Mouse (Mus musculus): ENCODE results near the gene Pros1. TPM values are rescaled to one million over a fixed set of nuclear protein-coding genes. Genes with fewer than 3 reads are reported as not detected.

The Pros1 gene
- total and polyA plus RNA-seq, 3 experiments = 2.0 to 46.3 (median 13.8) TPM

DNA sequence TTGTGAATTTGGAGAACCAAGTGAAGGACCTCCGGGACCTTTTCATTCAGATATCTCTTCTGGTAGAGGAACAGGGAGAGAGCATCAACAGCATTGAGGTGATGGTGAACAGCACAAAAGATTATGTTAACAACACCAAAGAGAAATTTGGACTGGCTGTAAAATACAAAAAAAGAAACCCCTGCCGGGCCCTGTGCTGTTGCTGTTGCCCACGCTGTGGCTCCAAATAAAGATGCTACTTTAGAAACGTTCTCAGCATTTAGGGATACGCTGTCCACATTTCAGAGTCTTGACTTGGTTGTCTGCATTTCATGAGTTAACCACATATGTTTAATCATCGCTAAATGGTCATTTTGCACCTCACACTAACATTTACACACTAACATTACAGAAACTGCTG, 31.6 kb upstream of the Pros1 start:
- peaks cover 13% of the 10 kb centered on the region for H3K36me3 ChIP-seq (replicated peaks)
- no peak overlapping the region for H3K4me3 ChIP-seq (ENCODE audit: low read depth, low read length)
- no peaks in the 10 kb centered on the region for H3K27me3 ChIP-seq (ENCODE audit: insufficient read depth, low read length)
- H3K9me3 ChIP-seq (replicated peaks) = no peaks in the 10 kb centered on the region
- ATAC-seq (ENCODE audit: extremely low read depth, insufficient number of reproducible peaks, low FRiP score, poor library complexity, severe bottlenecking) (no peak), DNase-seq (ENCODE audit: low spot score) (no peak)
- H3K4me1 ChIP-seq (ENCODE audit: insufficient read depth, low read depth, low read length) = no peaks in the 10 kb centered on the region
- TF ChIP-seq POLR2AphosphoS5 (IDR thresholded peaks at IDR 0.05; ENCODE audit: insufficient replicate concordance, low read depth, low read length) = no peak
- no peak for TF ChIP-seq CTCF (IDR thresholded peaks at IDR 0.05; ENCODE audit: low read depth, low read length)
- TF ChIP-seq GATA2 (IDR thresholded peaks at IDR 0.05; ENCODE audit: borderline replicate concordance, low read depth, low read length) = no peak
- no peak for TF ChIP-seq TAL1 (conservative IDR thresholded peaks at IDR 0.05; ENCODE audit: low read depth, low read length)
- TF ChIP-seq GATA1 (IDR thresholded peaks at IDR 0.05; ENCODE audit: borderline replicate concordance, low read length) = no peak

DNA sequence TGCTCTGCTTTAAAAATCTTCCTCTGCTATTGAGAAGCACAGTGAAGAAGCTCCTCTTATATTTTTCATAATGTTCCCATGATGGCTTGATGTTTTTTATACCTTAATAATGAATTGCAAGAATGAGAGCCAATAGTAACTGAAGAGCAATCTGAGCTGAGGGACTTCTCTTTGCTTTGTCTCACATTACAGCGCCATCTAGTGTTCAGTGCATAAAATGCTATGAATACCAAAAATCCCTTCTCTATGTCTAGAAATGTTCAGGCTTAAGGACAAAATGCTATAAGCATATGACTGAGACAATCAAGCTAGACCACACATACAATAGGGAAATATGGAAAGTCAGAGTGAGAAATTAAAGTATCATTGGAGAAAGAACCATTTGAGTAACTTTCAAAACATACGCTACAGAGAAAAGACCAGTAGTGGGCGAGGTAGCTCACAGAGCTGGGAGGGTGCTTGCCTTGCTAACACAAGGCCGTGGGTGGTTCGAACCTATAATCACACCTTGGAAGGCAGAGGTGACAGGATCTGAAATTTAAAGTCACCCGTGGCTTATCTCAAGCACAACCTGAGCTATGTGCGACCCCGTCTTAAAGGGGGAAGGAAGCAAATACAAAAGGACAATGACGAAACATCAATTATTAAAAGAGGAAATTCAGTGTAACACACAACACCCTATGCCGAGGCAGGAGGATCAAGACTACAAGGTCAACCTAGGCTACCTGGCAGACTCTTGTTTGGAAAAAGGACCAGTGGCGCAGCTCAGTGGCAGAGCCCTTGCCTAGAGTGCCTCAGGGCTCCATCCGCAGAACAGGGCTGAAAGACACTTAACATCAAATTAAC, 27.7 kb upstream of the Pros1 start:
- no peaks in the 10 kb centered on the region for H3K27me3 ChIP-seq (ENCODE audit: insufficient read depth, low read length)
- H3K9me3 ChIP-seq (replicated peaks) = no peaks in the 10 kb centered on the region
- TF ChIP-seq POLR2AphosphoS5 (IDR thresholded peaks at IDR 0.05; ENCODE audit: insufficient replicate concordance, low read depth, low read length) = no peak
- no peak for TF ChIP-seq GATA2 (IDR thresholded peaks at IDR 0.05; ENCODE audit: borderline replicate concordance, low read depth, low read length)
- no peak for TF ChIP-seq TAL1 (conservative IDR thresholded peaks at IDR 0.05; ENCODE audit: low read depth, low read length)
- TF ChIP-seq CTCF (IDR thresholded peaks at IDR 0.05; ENCODE audit: low read depth, low read length) = peak; percentile 48
- ATAC-seq (ENCODE audit: extremely low read depth, insufficient number of reproducible peaks, low FRiP score, poor library complexity, severe bottlenecking) (peak; percentile 66), DNase-seq (ENCODE audit: low spot score) (no peak)
- no peak overlapping the region for H3K4me3 ChIP-seq (ENCODE audit: low read depth, low read length)
- H3K36me3 ChIP-seq (replicated peaks) = peaks cover 13% of the 10 kb centered on the region
- no peaks in the 10 kb centered on the region for H3K4me1 ChIP-seq (ENCODE audit: insufficient read depth, low read depth, low read length)

DNA sequence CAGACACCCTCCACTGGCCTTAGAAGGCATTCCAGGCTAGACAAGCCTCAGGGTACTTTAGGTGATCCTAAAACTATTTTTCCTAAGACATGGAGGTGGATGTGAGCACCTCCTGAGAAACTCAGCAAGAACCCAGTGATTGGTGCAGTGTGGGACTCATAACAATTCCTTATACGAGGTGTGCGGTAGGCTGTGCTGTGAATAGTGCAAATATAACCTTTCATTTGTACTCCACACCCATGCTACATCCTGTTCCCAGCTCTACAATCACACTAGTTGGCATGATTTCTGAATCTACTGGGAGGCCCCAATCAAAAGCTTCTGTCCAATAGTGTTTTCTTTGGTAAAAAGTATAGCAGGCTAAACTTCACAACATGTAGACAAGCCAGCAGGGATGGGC, 22.1 kb upstream of the Pros1 start:
- Histone ChIP-seq H3K27me3 (ENCODE audit: insufficient read depth, low read length) (no peaks in the 10 kb centered on the region), H3K4me1 (ENCODE audit: insufficient read depth, low read depth, low read length) (peaks cover 17% of the 10 kb centered on the region), H3K36me3 (replicated peaks) (peaks cover 3% of the 10 kb centered on the region), H3K9me3 (replicated peaks) (no peaks in the 10 kb centered on the region), H3K4me3 (ENCODE audit: low read depth, low read length) (no peak overlapping the region)
- TF ChIP-seq POLR2AphosphoS5 (IDR thresholded peaks at IDR 0.05; ENCODE audit: insufficient replicate concordance, low read depth, low read length) (no peak), GATA1 (IDR thresholded peaks at IDR 0.05; ENCODE audit: borderline replicate concordance, low read length) (no peak), GATA2 (IDR thresholded peaks at IDR 0.05; ENCODE audit: borderline replicate concordance, low read depth, low read length) (no peak), CTCF (IDR thresholded peaks at IDR 0.05; ENCODE audit: low read depth, low read length) (no peak), TAL1 (conservative IDR thresholded peaks at IDR 0.05; ENCODE audit: low read depth, low read length) (no peak)
- no peak for DNase-seq (ENCODE audit: low spot score)
- no peak for ATAC-seq (ENCODE audit: extremely low read depth, insufficient number of reproducible peaks, low FRiP score, poor library complexity, severe bottlenecking)

DNA sequence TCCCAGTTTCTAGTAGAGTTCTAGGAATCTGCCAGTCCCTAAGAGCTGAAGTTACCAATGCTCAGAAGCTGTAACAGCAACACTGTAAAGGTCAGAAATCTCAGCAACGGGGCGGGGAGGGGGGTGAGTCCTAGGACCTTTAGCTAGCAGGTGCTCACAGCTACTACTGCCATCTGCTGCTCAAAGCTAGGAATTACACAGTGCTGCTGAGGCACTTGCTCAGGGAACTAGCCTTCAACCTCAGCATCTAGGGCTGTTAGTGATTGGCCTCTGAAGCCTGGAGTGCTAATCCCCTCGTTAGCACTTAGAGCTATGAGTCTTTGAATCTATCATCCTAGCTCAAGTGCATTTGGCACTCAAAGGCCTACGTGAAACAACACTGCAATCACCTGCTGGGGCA, 21.6 kb upstream of the Pros1 start:
- TF ChIP-seq CTCF (IDR thresholded peaks at IDR 0.05; ENCODE audit: low read depth, low read length) (peak; percentile 97), TAL1 (conservative IDR thresholded peaks at IDR 0.05; ENCODE audit: low read depth, low read length) (no peak)
- peaks cover 17% of the 10 kb centered on the region for H3K4me1 ChIP-seq (ENCODE audit: insufficient read depth, low read depth, low read length)
- ATAC-seq (ENCODE audit: extremely low read depth, insufficient number of reproducible peaks, low FRiP score, poor library complexity, severe bottlenecking) = peak; percentile 43
- H3K27me3 ChIP-seq (ENCODE audit: insufficient read depth, low read length) = no peaks in the 10 kb centered on the region
- peaks cover 3% of the 10 kb centered on the region for H3K36me3 ChIP-seq (replicated peaks)
- no peaks in the 10 kb centered on the region for H3K9me3 ChIP-seq (replicated peaks)
- no peak for DNase-seq (ENCODE audit: low spot score)
- H3K4me3 ChIP-seq (ENCODE audit: low read depth, low read length) = no peak overlapping the region

DNA sequence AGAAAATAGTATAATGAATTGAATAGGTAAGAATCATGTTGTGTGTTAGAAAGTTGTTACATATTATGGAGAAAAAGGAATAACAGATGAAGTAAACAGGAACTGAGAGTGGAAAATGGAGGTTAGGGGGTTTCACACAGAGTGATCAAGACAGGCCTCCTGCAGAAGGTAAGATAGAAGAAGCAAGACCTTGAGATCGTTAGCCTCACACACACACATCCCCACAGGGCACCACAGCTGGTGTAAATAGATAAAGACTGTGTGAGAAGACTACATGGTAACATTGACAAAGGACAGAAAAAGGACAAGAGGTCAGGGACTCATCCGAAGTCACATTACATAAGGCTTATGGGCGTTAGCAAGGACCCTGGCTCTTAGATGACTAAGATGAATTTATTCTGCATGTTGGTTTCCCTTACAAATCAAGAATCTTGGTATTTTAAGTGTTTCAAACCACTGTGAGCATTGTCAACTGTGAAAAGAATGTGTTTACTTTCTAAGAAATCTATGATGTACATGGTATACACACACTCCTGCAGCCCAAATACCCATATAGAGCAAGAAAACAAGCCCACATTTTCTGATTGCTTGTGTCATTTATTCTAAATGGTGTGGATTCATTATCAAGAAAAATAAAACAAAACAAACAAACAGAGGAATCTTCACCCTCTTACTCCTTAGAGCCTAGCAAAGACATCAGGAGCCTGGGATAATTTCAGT, 19.9 kb upstream of the Pros1 start:
- peaks cover 3% of the 10 kb centered on the region for H3K36me3 ChIP-seq (replicated peaks)
- ATAC-seq (ENCODE audit: extremely low read depth, insufficient number of reproducible peaks, low FRiP score, poor library complexity, severe bottlenecking) (peak; percentile 92), DNase-seq (ENCODE audit: low spot score) (no peak)
- no peak overlapping the region for H3K4me3 ChIP-seq (ENCODE audit: low read depth, low read length)
- H3K4me1 ChIP-seq (ENCODE audit: insufficient read depth, low read depth, low read length) = peaks cover 17% of the 10 kb centered on the region
- no peaks in the 10 kb centered on the region for H3K9me3 ChIP-seq (replicated peaks)
- H3K27me3 ChIP-seq (ENCODE audit: insufficient read depth, low read length) = no peaks in the 10 kb centered on the region
- peak; percentile 78 for TF ChIP-seq TAL1 (conservative IDR thresholded peaks at IDR 0.05; ENCODE audit: low read depth, low read length)
- no peak for TF ChIP-seq POLR2AphosphoS5 (IDR thresholded peaks at IDR 0.05; ENCODE audit: insufficient replicate concordance, low read depth, low read length)

DNA sequence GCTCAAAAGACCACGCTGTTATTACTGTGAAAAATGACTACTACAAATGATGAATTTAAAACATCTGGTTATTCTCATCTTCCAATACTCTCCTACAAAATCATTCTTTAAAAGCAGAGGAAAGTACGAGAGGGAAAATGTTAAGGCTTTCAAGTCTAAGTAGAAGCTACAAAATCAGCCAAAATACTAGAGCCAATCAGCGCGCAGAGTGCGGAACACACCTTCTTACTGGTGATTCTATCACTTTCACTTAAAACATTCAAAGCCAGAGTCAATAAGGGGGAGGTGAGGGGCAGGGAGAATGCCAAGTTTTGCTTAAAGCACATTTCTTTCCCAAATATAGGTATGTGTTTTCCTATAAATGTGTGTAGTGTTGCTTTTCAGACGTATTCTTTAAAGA, 8.8 kb upstream of the Pros1 start:
- ATAC-seq (ENCODE audit: extremely low read depth, insufficient number of reproducible peaks, low FRiP score, poor library complexity, severe bottlenecking) (no peak), DNase-seq (ENCODE audit: low spot score) (no peak)
- H3K4me1 ChIP-seq (ENCODE audit: insufficient read depth, low read depth, low read length) = peaks cover 23% of the 10 kb centered on the region
- no peaks in the 10 kb centered on the region for H3K27me3 ChIP-seq (ENCODE audit: insufficient read depth, low read length)
- no peaks in the 10 kb centered on the region for H3K9me3 ChIP-seq (replicated peaks)
- H3K4me3 ChIP-seq (ENCODE audit: low read depth, low read length) = no peak overlapping the region
- no peaks in the 10 kb centered on the region for H3K36me3 ChIP-seq (replicated peaks)
- no peak for TF ChIP-seq GATA1 (IDR thresholded peaks at IDR 0.05; ENCODE audit: borderline replicate concordance, low read length)
- TF ChIP-seq CTCF (IDR thresholded peaks at IDR 0.05; ENCODE audit: low read depth, low read length) = no peak
- no peak for TF ChIP-seq GATA2 (IDR thresholded peaks at IDR 0.05; ENCODE audit: borderline replicate concordance, low read depth, low read length)
- TF ChIP-seq POLR2AphosphoS5 (IDR thresholded peaks at IDR 0.05; ENCODE audit: insufficient replicate concordance, low read depth, low read length) = no peak
- no peak for TF ChIP-seq TAL1 (conservative IDR thresholded peaks at IDR 0.05; ENCODE audit: low read depth, low read length)

Measured in G1E (cell line).